20 mouse cellular contexts compared by ENCODE assay signal in the genomic region with DNA sequence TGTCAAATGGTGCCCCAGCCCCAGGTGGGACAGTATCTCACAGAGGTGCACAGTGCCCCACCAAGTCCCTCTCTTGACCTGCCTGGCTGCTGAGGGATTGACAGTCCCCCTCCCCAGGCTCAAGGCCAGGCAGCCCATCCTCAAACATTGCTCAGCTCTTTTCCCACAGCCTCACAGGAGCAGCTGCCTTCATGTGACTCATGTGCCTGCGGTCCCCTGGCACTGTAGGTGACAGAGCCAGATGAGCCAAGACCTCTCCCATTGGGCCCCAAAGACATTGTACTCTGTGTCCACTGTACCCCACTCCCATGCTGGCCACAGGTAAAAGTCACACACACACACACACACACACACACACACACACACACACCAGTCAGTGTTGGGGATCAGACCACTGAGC.
"Had no signal": no experiment of that assay in that cellular context is flagged by ENCODE, and none has a peak within 500 bp of the region (broad histone marks: within the 10 kb centered on the region; RNA-seq: fewer than 3 reads in every experiment).

No protein-coding gene starts in this region.

- H3K27me3 ChIP-seq: limb, embryonic 12.5 days; limb, embryonic 15.5 days; liver, embryonic 12.5 days; liver, embryonic 15.5 days; lung, embryonic 15.5 days; stomach, embryonic 15.5 days had no signal

- H3K4me2 ChIP-seq: limb, embryonic 12.5 days; limb, embryonic 15.5 days; liver, embryonic 12.5 days; liver, embryonic 15.5 days; lung, embryonic 15.5 days; stomach, embryonic 15.5 days had no signal

- H3K27ac ChIP-seq: kidney, postnatal 0 days; limb, embryonic 12.5 days; limb, embryonic 15.5 days; liver, embryonic 12.5 days; liver, embryonic 15.5 days; lung, embryonic 15.5 days; midbrain, embryonic 10.5 days; stomach, embryonic 15.5 days had no signal

- H3K9me3 ChIP-seq: limb, embryonic 12.5 days; limb, embryonic 15.5 days; liver, embryonic 12.5 days; liver, embryonic 15.5 days; lung, embryonic 15.5 days; midbrain, embryonic 10.5 days; stomach, embryonic 15.5 days had no signal

- H3K36me3 ChIP-seq: liver, embryonic 12.5 days; liver, embryonic 15.5 days; stomach, embryonic 15.5 days had no signal

- DNase-seq: kidney, adult 2 months; left cerebral cortex, postnatal 4 days; lung, adult 18-20 months; lung, postnatal 10 days; lung, postnatal 36 days; midbrain, embryonic 14.5 days; right cerebral cortex, adult 18-20 months; right cerebral cortex, postnatal 14 days; right cerebral cortex, postnatal 4 days; thymus, postnatal 25 days had no signal

- H3K4me1 ChIP-seq: limb, embryonic 12.5 days; liver, embryonic 12.5 days; liver, embryonic 15.5 days; lung, embryonic 15.5 days had no signal

- H3K4me3 ChIP-seq: limb, embryonic 12.5 days; limb, embryonic 15.5 days; liver, embryonic 12.5 days; liver, embryonic 15.5 days; lung, embryonic 15.5 days; megakaryocyte, embryonic 14.5 days; midbrain, embryonic 10.5 days; stomach, embryonic 15.5 days had no signal

- ATAC-seq: intestine, postnatal 0 days; liver, embryonic 12.5 days had no signal

- H3K9ac ChIP-seq: limb, embryonic 12.5 days; limb, embryonic 15.5 days; liver, embryonic 12.5 days; liver, embryonic 15.5 days; lung, embryonic 15.5 days; stomach, embryonic 15.5 days had no signal
